Mouse (Mus musculus) erythroid progenitor cell, adult 5-6 weeks (primary cell): Measurements from ENCODE around the gene Wwox. TPM values are rescaled to one million over a fixed set of nuclear protein-coding genes. Genes with fewer than 3 reads are reported as not detected.

Source experiments
- ATAC-seq: replicated peaks from 2 replicates; pipeline ENCODE4 v1.8.0; 2016; ENCODE audit warnings: moderate number of reproducible peaks, mild to moderate bottlenecking, moderate TSS enrichment, inconsistent platforms; ENCODE audit not compliant: poor library complexity, low FRiP score, severe bottlenecking
- total RNA-seq, 2 experiments: library from RNA; stranded (forward) in 1 of 2; stranded (reverse) in 1 of 2; fragments of 150-400 nt in 1 of 2; fragments of 186-747, 209-891 nt in 1 of 2; gene quantifications; 2 replicates each; pipeline versions ENCODE4 v1.2.3 to v1.2.4; 2015 to 2017; ENCODE audit warnings: low replicate concordance in 2 of 2

The Wwox gene
- total RNA-seq, 2 experiments from 2014 or later, result 3.8 to 3.9 TPM

GRCm38 (mm10) chr8:114774415-114774775 lies 334.9 kb downstream of the Wwox start:
- no peak for ATAC-seq

DNA sequence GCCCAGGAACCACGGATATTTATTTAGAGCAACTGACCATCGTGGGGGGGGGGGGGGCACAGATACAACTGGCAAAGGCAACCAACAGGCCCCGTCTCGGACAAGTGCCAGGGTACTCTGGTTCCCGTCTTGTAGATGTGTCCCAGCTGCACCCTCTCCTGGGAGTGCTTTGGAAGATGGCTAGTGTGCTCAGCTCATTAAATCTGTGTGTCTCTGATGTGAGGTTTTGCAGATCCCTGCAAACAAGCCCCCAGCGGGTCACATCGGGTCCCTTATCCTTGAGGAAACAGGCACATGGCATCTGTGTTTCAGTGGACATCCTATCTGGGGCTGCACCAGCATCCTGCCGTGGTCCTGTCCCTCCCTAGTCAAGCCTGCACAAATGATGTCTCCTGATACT lies 336.1 kb downstream of the Wwox start:
- no peak for ATAC-seq

GRCm38 (mm10) chr8:114776696-114777095 lies 337.2 kb downstream of the Wwox start:
- no peak for ATAC-seq

DNA sequence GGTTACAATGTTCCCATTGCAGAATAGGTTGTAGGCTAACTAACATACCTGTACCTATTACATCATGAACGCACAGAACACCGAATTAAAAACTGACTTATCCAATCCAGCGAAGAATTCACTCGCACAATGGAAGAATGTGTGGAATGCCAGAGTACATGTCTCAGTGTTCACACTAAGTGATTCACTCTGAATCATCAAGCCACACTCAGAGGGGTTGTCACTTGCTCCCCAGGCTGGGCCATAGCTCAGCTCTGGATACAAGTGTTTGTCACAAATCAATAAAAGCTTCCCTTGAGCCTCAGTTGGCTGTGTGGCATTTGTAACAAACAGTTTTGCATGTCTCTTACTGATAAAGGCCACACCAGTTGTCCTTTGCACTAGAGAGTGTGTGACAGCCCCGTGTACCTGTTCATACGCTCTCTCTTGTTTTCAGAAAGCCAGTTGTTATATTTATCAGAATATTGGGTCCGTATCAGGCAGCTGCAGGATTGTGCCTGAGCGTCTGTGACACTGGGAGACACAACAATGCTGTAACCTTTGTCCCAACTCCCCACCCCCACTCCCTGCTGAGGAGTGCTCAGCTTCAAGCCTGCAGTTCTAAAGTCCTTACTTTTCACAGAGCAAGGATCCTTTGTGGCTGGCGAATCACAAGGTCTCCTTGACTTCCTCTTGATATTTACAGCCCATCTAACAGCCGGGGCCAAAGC lies 338.0 kb downstream of the Wwox start:
- no peak for ATAC-seq

- ATAC-seq, result no peak
Measured at GRCm38 (mm10) chr8:114779002-114779401, 339.5 kb downstream of the Wwox start.

DNA sequence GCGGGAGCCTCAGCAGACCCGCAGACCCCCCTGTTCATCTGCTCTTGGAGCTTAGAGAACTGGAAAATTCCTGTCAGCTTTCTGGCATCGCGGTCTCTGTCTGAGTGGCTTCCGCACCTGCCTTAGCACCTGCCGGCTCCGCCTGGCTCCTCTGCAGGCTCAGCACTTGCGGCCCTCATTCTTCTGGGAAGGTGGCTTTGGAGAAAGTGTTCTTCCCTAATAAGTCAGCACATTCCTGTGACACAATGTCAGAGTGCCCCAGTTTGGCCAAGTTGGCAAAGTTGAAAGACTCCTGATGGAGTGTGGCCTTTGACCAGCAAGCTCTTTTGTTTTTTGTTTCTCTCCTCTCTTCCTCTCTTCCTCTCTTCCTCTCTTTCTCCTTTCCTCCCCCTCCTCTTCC lies 343.9 kb downstream of the Wwox start:
- ATAC-seq, result no peak

DNA sequence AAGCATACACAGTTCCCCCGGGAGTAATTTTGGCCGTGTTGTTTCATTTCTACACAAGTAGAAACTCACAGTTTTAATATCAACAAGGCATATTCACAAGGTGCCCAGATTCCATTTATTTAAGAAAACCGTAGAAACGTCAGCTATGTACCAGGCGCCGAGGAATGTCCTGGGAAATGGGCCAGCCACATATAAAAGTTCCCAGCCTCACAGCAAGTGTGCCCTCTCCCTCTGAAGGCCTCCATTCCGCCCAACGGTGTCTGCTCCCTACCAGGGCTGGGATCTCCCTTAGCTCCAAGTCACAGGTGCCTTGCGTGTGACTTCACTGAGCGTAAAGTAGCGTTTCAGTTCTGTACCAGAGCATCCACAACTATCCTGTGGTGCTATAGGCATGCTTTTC lies 346.4 kb downstream of the Wwox start:
- no peak for ATAC-seq

DNA sequence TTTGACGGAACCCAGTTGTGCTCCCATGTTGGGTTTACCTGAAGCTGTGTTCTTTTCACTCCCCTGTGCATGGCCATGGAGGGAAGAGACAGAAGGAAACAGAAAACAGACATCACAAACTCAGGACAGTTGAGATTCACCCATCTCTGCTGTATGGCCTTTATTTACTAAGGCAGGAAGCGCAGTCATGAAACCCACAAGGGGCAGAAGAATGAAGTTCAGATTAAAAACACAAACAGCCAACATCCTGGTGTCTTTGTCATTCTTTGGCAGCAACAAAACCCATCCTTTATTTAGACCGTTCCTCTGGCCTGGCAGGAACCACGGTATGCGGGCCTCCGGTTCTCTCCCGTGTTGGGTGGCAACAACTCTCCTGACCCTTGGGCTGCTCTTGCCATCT lies 350.2 kb downstream of the Wwox start:
- no peak for ATAC-seq

DNA sequence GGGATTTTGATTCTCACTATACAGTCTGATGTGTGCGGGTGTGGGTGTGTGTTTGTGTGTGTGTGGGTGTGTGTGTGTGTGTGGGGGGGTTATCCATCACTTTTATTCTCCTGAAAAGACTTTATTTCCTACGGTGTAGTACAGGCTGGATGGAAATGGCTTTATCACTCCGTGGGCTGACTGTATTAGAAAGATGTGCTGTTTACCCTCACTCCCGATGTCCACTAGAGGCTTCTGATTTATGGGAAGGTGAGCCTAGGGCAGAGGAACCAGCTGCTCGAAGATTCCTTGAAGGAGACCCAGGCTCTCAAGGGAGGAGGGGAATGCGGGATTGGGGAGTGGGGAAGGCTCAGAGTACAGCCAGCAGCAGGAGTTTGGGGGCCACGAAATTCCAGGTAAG lies 351.3 kb downstream of the Wwox start:
- ATAC-seq, result no peak

- no peak for ATAC-seq
Measured at GRCm38 (mm10) chr8:114793682-114794081, 354.2 kb downstream of the Wwox start.

DNA sequence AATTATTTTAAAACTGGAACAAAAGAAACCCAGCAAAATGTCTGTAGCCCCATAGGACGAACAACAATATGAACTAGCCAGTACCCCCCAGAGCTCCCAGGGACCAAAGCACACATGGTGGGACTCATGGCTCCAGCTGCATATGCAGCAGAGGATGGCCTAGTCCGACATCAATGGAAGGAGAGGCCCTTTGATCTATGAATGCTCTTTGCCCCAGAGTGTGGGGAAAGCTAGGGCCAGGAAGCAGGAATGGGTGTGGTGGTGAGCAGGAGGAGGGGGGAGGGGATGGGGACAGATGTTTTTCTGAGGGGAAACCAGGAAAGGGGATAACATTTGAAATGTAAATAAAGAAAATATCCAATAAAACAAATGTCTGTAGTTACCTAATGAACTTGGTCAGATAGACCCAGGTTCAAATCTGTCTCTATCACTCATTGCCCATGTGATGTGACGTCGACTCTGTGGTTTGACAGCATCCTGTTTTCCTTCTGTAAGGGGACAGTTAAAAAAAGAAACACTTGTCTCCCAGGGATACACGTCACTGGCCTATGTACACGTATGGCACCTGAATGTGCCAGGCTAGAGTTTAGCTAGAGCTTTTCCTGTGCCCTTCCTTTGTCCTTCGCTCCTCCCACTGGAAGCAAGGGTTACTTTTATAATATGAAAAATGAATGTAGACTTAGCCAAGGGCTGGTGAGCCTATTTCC lies 362.1 kb downstream of the Wwox start:
- ATAC-seq, result no peak

GRCm38 (mm10) chr8:114803113-114803512 lies 363.7 kb downstream of the Wwox start:
- ATAC-seq, result no peak

DNA sequence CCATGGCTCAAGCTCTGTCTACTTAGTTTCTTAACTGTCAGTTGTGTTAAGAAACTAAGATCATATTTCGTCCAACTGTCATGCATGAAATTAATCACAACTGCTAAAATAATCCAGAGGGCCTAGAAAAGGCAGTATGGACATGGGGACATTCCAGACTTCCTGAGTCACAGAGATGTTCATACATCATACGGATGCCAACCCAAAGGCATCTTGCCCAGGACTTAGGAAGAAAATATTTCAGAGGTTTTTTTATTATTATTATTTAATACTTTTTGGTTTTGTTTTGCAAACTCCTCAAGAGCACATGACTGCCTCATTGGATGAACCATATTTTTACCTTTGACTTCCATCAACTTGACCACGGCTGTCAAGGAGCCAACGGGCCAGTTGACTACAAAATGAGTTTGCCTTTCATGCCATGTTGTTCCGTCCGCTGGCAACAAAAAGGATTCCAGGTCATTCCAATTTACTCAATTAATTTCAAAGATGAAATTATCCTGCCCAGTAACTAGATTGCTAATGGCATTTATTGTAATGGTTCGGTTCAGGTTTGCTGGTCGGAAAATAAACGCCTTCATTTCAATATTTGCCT lies 367.5 kb downstream of the Wwox start:
- ATAC-seq, result no peak

DNA sequence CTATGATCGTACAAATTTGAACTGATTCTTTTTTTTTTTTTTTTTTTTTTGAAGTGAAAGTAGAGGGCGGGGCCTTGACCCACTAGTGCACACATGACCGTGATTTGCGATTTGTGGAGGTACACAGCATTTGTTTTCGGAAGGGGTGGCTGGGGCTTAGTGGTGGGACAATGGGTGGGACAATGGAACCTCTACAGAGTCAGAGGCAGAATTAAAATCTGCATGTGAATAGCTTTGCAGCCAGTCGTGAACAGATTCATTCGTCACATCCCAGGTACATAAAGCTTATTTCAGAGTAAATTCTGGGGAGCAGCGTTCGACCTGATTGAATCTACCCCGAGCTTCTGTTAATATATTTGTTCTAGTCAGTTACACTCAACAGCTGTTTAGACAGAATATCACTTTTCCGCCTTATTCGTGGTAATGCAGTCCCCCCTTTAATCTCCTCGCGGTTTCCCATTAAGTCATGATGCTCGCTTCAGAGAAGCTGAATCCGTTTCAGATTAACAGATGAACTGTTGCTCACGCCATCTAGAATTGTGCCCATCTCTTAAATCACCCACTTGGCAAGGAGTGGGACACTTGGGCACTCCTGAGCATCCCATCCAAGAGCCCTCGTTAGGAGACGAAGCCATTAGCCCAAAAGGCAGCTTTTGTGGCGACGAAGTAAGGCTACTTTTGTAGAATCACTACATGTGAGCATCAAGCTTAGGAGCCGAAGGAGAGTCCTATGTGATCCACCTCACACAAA lies 368.4 kb downstream of the Wwox start:
- no peak for ATAC-seq

- no peak for ATAC-seq
Measured at GRCm38 (mm10) chr8:114810470-114810869, 371.0 kb downstream of the Wwox start.

DNA sequence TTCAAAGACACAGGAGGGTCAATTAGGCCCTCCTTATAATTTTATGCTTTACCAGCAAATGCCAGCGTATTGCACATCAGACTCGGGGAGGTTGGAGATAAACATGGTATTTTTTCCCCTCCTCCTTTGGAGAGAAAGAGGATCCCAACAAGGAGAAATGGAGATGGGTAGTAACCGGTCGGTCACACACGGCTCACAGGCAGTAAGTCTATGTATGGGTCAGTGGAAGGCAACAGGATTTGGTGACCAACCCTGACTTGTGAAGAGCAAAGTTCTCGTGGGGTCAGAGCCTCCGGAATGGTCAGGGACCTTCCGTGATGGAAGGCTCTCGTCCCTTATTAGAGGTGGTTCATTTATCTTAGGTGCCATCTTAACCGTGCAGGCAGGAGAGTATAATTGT lies 374.4 kb downstream of the Wwox start:
- no peak for ATAC-seq

- ATAC-seq, result no peak
Measured at GRCm38 (mm10) chr8:114814769-114815736, 375.6 kb downstream of the Wwox start.

- no peak for ATAC-seq
Measured at GRCm38 (mm10) chr8:114816343-114816742, 376.9 kb downstream of the Wwox start.

DNA sequence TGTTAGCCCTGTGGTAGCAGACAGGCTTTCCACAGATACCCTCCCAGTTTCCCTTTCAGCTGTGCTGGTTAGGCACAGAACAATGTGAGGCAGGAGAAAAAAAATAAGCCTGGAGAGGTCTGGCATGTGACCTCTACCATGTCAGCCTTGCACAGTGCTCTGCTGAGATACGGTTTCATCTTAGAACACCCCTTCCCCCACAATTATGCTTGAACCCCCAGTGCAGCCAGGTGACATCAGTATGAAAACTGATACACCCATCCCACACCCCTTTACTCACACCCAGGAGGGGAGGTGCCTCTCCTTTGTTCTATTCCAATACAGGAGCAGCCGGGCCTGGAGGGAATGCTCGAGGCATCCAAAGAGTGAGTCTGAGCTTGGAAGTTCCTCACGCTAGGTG lies 377.5 kb downstream of the Wwox start:
- ATAC-seq, result no peak

GRCm38 (mm10) chr8:114821543-114821942 lies 382.1 kb downstream of the Wwox start:
- no peak for ATAC-seq
